Mouse (Mus musculus): Measurements from ENCODE around the gene Vmn1r220. TPM values are rescaled to one million over a fixed set of nuclear protein-coding genes. Genes with fewer than 3 reads are reported as not detected.
"Not testable (repeated sequence)": the region's sequence is repeated elsewhere in the genome, so short reads cannot be mapped to it uniquely, and the experiment has no call there.

Gene Vmn1r220
- not detected in 2 replicates for polyA plus RNA-seq (2015; fragmentation: Nextera tagmentation; extraction: Ambion mirVana)

DNA sequence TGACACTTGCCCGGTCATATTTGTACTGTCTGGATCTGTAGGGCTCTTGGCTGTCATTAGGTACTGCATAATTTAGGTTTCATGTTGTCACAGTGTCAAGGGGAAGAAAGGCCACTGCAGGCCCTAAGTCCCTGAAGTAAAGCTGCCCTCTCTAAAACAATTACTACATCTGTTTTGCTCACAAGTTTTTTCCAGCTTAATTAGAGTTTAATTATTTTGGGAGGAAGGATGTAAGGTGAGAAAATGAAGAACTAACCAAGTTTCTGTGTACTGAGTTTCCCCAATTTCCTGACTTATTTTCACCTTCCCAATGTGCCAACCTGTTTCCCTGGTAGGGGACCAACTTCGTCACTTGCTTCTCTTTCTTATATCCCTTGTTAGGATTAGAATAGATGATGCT lies at the start of gene Vmn1r220:
Gene Vmn1r220, minus strand, starts transcription at position 101 of the 400 bp plus-strand sequence.
- no peaks in the 10 kb centered on the region for H3K4me1 ChIP-seq
- H3K27me3 ChIP-seq (replicated peaks): no peaks in the 10 kb centered on the region
- 89% methylated on average over 2 of the region's 2 CpGs for WGBS
- H3K9me3 ChIP-seq (replicated peaks): no peaks in the 10 kb centered on the region
- H3K9ac ChIP-seq (replicated peaks): no peak within 1 kb of the TSS
- H3K4me3 ChIP-seq (replicated peaks): no peak within 1 kb of the TSS
- no peaks in the 10 kb centered on the region for H3K36me3 ChIP-seq
- ATAC-seq (ENCODE audit: low FRiP score): no peak
- no peak within 1 kb of the TSS for H3K27ac ChIP-seq (replicated peaks)
- no peak within 1 kb of the TSS for H3K4me2 ChIP-seq

DNA sequence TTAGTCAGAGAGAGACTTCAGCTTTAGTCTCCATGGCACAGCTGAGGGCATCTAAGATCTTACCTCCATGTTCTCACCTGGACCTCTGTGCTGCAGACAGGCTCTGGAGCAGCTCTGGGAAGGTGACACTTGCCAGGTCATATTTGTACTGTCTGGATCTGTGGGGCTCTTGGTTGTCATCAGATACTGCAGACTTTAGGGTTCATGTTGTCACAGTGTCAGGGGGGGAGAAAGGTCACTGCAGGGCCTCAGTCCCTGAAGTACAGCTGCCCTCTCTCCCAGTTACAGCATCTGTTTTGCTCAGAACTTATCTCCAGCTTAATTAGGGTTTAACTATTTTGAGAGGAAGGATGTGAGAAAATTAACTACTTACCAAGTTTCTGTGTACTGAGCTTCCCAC lies 48.1 kb upstream of the Vmn1r220 start, which contains the start of gene Vmn1r222:
Gene Vmn1r222, minus strand, starts transcription at position 101 of the 400 bp plus-strand sequence.
- H3K4me1 ChIP-seq; H3K4me2 ChIP-seq; H3K36me3 ChIP-seq; H3K27ac ChIP-seq (replicated peaks); H3K9me3 ChIP-seq (replicated peaks); H3K4me3 ChIP-seq (replicated peaks); H3K9ac ChIP-seq (replicated peaks); H3K27me3 ChIP-seq (replicated peaks); ATAC-seq (ENCODE audit: low FRiP score): not testable (repeated sequence)

DNA sequence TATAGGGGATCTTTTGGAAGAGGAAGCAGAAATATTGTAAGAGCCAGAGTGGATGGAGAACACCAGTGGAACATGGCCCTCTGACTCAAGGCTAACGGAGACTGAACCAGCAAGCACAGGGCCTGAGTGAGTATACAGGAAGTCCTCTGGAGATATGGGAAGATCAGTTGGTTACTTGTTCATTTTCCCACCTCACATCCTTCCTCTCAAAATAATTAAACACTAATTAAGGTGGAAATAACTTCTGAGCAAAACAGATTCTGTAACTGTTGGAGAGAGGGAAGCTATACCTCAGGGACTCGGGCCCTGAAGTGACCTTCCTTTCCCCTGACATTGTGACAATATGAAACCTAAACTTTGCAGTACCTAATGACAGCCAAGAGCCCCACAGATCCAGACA lies 26.1 kb upstream of the Vmn1r220 start, which contains the start of gene Vmn1r221:
Gene Vmn1r221, plus strand, starts transcription at position 301 of the 400 bp plus-strand sequence.
- H3K27ac ChIP-seq (replicated peaks); H3K36me3 ChIP-seq; H3K4me2 ChIP-seq; H3K9ac ChIP-seq (replicated peaks); H3K4me3 ChIP-seq (replicated peaks); H3K9me3 ChIP-seq (replicated peaks); H3K27me3 ChIP-seq (replicated peaks); ATAC-seq (ENCODE audit: low FRiP score); H3K4me1 ChIP-seq: not testable (repeated sequence)
- 94% methylated on average over 2 of the region's 2 CpGs for WGBS

DNA sequence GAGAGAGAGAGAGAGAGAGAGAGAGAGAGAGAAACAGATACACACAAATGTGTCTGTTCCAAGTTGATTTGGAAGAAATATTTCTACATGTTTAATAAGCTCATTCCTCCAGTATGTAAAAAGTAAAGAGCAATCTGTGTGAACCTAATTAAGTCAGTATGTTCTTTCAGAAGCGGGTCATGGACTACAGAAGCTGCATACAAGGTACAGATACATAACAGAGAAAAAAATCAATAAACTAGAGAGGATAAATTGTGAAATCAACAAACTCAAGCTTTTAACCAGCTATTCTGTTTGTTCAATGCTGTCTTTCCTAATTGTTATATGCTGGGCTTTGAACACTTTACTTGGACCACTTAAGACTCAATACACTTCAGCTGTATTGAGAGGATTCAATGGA lies 16.1 kb upstream of the Vmn1r220 start:
- ATAC-seq (ENCODE audit: low FRiP score); H3K9me3 ChIP-seq (replicated peaks); H3K36me3 ChIP-seq; H3K27ac ChIP-seq (replicated peaks); H3K4me1 ChIP-seq; H3K27me3 ChIP-seq (replicated peaks); H3K9ac ChIP-seq (replicated peaks); H3K4me2 ChIP-seq; H3K4me3 ChIP-seq (replicated peaks): not testable (repeated sequence)
- 85% methylated on average over 1 of the region's 1 CpGs for WGBS

DNA sequence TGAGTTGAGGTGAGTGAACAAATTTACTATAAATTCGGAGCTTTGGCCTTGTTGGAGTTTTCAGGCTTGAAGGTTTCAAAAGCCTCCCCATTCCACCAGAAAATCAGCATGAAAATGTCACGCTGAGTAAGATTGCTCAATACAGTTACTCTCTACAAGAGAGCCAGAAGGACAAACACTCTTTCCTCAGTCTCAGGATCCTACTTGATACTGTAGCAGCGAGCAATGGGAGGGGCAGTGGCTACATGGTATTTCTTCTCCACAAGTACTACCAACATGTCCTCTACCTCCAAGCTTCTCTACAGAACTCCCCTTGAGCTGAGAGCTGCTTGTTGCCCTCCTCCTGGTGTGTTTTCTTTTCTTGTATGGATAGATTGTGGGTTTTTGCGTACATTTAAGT lies 21.3 kb downstream of the Vmn1r220 start:
- not testable (repeated sequence) for H3K4me1 ChIP-seq; H3K9me3 ChIP-seq (replicated peaks); ATAC-seq (ENCODE audit: low FRiP score); H3K27me3 ChIP-seq (replicated peaks); H3K36me3 ChIP-seq; H3K4me2 ChIP-seq; H3K27ac ChIP-seq (replicated peaks); H3K4me3 ChIP-seq (replicated peaks); H3K9ac ChIP-seq (replicated peaks)
- WGBS: 84% methylated on average over 4 of the region's 4 CpGs

DNA sequence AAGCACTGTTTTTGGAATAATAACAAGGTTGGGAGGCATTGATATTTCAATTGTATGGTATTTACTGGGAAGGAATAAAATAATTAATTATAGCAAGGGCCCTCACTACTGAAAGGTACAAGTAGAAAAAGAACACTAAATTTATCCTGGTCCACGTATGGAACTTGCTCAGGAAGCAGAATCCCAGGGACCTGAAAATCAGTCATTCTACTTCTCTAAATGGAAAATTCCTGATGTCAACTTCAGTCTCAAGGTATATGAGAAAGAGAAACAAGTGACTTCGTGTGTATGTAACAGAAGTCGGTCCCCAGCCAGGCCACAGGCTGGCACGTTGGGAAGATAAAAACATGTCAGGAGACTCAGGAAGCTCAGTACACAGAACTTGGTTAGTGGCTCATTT lies 28.8 kb downstream of the Vmn1r220 start, which contains the start of gene Vmn1r219:
Gene Vmn1r219, plus strand, starts transcription at position 301 of the 400 bp plus-strand sequence.
- no peaks in the 10 kb centered on the region for H3K9me3 ChIP-seq (replicated peaks)
- ATAC-seq (ENCODE audit: low FRiP score): no peak
- whole genome bisulfite sequencing: 81% methylated on average over 4 of the region's 4 CpGs

DNA sequence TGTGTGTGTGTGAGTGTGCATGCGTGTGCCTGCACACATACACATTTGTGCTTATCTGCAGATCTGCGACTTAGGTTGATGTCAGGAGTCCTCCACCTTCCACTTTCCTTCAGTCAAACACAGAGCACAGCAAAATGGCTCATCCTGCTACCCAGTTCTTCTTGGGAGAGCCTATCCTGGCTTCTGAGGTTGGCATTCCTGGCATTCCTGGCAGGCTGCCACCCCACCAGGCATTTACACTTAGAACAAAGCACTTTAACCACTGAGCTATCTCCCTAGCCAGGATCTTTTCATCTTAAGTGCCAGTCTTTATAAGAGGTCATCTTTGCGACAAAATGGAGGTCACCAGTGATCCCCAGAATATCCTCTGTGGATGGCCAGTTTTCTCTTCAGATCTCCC lies 29.9 kb downstream of the Vmn1r220 start:
- Histone ChIP-seq H3K4me3 (replicated peaks) (no peak overlapping the region), H3K9me3 (replicated peaks) (no peaks in the 10 kb centered on the region), H3K9ac (replicated peaks) (no peak overlapping the region), H3K27me3 (replicated peaks) (no peaks in the 10 kb centered on the region), H3K4me1 (no peaks in the 10 kb centered on the region), H3K27ac (replicated peaks) (no peak overlapping the region), H3K36me3 (no peaks in the 10 kb centered on the region), H3K4me2 (no peak overlapping the region)
- ATAC-seq (ENCODE audit: low FRiP score): no peak
- 73% methylated on average over 3 of the region's 3 CpGs for WGBS

More for the DNA sequence above, 28.8 kb downstream of the Vmn1r220 start, which contains the start of gene Vmn1r219:
- no peak within 1 kb of the TSS for H3K9ac ChIP-seq (replicated peaks)
- no peak within 1 kb of the TSS for H3K27ac ChIP-seq (replicated peaks)
- no peak within 1 kb of the TSS for H3K4me2 ChIP-seq
- H3K4me1 ChIP-seq: no peaks in the 10 kb centered on the region
- H3K27me3 ChIP-seq (replicated peaks): no peaks in the 10 kb centered on the region
- H3K36me3 ChIP-seq: no peaks in the 10 kb centered on the region
- H3K4me3 ChIP-seq (replicated peaks): no peak within 1 kb of the TSS

DNA sequence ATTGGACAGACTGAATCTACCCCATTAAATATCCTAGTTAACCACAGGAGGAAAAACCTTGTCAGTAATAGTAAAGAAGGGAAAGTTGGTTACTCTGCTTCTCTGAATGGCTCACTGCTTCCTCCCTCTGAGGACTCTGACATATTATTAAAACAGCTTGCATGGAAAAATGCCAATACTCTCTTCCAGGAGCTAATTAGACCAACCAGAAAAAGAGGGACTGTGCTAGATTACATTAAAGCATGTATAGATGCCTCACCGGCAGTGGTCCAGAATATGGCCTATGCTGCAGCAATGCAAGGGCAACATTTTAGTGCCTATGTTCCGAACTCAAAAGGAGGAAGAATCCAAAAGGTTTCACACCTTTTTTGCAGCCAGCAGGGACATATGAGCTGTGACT lies 48.9 kb downstream of the Vmn1r220 start:
- WGBS: 82% methylated on average over 2 of the region's 2 CpGs
- no peaks in the 10 kb centered on the region for H3K9me3 ChIP-seq (replicated peaks)
- no peak for ATAC-seq (ENCODE audit: low FRiP score)
- H3K4me1 ChIP-seq: no peaks in the 10 kb centered on the region
- no peak overlapping the region for H3K4me2 ChIP-seq
- H3K9ac ChIP-seq (replicated peaks): no peak overlapping the region
- no peaks in the 10 kb centered on the region for H3K27me3 ChIP-seq (replicated peaks)
- no peaks in the 10 kb centered on the region for H3K36me3 ChIP-seq
- H3K27ac ChIP-seq (replicated peaks): no peak overlapping the region
- no peak overlapping the region for H3K4me3 ChIP-seq (replicated peaks)

DNA sequence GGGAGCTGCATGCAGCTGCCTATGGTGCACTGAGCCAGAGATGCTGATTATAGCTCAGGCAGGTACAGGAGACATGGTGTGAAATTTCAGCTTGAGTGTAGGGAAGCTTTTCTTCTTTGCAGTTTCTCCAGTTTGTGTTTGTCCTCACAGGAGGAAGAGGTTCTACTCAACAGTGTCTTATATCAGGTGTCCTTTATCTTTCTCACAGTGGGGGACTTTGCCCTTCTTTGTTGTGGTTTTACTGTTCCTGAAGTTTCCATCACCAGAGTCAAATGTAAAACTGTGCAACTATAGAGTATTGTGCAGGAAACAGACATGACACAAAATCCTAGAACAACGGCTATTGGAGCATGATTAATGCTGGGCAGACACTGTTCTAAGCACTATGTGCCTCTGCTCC lies 54.3 kb downstream of the Vmn1r220 start:
- WGBS: 45% methylated on average over 1 of the region's 1 CpGs
- H3K4me3 ChIP-seq (replicated peaks): no peak overlapping the region
- H3K27ac ChIP-seq (replicated peaks): no peak overlapping the region
- no peaks in the 10 kb centered on the region for H3K9me3 ChIP-seq (replicated peaks)
- H3K4me1 ChIP-seq: no peaks in the 10 kb centered on the region
- H3K4me2 ChIP-seq: no peak overlapping the region
- no peak for ATAC-seq (ENCODE audit: low FRiP score)
- H3K9ac ChIP-seq (replicated peaks): no peak overlapping the region
- no peaks in the 10 kb centered on the region for H3K36me3 ChIP-seq
- no peaks in the 10 kb centered on the region for H3K27me3 ChIP-seq (replicated peaks)

DNA sequence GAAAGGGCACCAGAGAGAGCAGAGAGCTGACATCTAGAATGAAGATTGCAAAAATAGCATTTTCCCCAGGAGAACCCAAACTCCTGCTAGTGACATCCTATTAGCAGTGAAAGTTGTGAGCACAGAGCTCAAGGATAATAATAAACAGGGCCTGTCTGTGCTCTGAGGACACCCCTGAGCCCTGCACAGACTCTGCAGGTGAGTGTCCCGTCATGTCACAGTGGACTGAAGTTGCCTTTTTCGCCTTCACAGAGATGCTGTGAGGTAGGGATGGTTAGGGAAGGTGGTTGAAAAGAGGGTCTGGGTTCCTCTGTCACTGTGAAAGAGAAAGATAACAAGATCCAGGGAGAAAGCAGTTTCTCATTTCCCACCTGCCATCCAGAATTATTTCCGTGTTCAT lies 54.7 kb downstream of the Vmn1r220 start, which contains the start of gene Vmn1r218:
Gene Vmn1r218, plus strand, starts transcription at position 57 of the 400 bp plus-strand sequence.
- Histone ChIP-seq H3K9me3 (replicated peaks) (no peaks in the 10 kb centered on the region), H3K9ac (replicated peaks) (no peak within 1 kb of the TSS), H3K36me3 (no peaks in the 10 kb centered on the region), H3K27ac (replicated peaks) (no peak within 1 kb of the TSS), H3K4me1 (no peaks in the 10 kb centered on the region), H3K27me3 (replicated peaks) (no peaks in the 10 kb centered on the region), H3K4me2 (no peak within 1 kb of the TSS), H3K4me3 (replicated peaks) (no peak within 1 kb of the TSS)
- WGBS: 75% methylated on average over 3 of the region's 3 CpGs
- no peak for ATAC-seq (ENCODE audit: low FRiP score)

Measured in neural tube, embryonic 15.5 days (tissue).